ENCODE assay signal across 16 mouse cellular contexts in genomic region chr2:77174313-77174712, GRCm38 (mm10). TPM values are rescaled to one million over a fixed set of nuclear protein-coding genes. Genes with fewer than 3 reads are reported as not detected.
DNase-seq lines count a peak whose midpoint lies in the region; ATAC-seq and TF ChIP-seq lines count a peak whose summit lies in the region.
"Had no signal": no experiment of that assay in that cellular context is flagged by ENCODE, and none has a peak within 500 bp of the region (broad histone marks: within the 10 kb centered on the region; RNA-seq: fewer than 3 reads in every experiment).

No protein-coding gene starts in this region.

- peaks cover 13% of the 10 kb centered on the region for H3K4me1 ChIP-seq in hindbrain, postnatal 0 days (ENCODE audit: insufficient read depth, low read length)
- H3K4me1 ChIP-seq in hindbrain, embryonic 10.5 days (replicated peaks), result peaks cover 39% of the 10 kb centered on the region
- peaks cover 61% of the 10 kb centered on the region for H3K4me1 ChIP-seq in heart, embryonic 15.5 days (replicated peaks)
- peaks cover 16% of the 10 kb centered on the region for H3K4me1 ChIP-seq in lung, postnatal 0 days (ENCODE audit: insufficient read depth, low read depth, low read length)

- no peaks in the 10 kb centered on the region for H3K27me3 ChIP-seq in hindbrain, postnatal 0 days (ENCODE audit: insufficient read depth, low read length)
- H3K27me3 ChIP-seq in hindbrain, embryonic 10.5 days (ENCODE audit: insufficient read depth, poor library complexity, severe bottlenecking), result no peaks in the 10 kb centered on the region
- H3K27me3 ChIP-seq in heart, embryonic 15.5 days, result no peaks in the 10 kb centered on the region
- no peaks in the 10 kb centered on the region for H3K27me3 ChIP-seq in lung, postnatal 0 days (replicated peaks; ENCODE audit: insufficient read depth, low read length)
- H3K27me3 ChIP-seq: hindbrain, embryonic 12.5 days; limb, embryonic 15.5 days; Patski had no signal

- no peaks in the 10 kb centered on the region for H3K36me3 ChIP-seq in hindbrain, postnatal 0 days (ENCODE audit: insufficient read depth, low read length)
- H3K36me3 ChIP-seq in hindbrain, embryonic 10.5 days, result no peaks in the 10 kb centered on the region
- H3K36me3 ChIP-seq in heart, embryonic 15.5 days, result no peaks in the 10 kb centered on the region
- no peaks in the 10 kb centered on the region for H3K36me3 ChIP-seq in lung, postnatal 0 days (ENCODE audit: insufficient read depth, low read length)
- H3K36me3 ChIP-seq: embryonic facial prominence, embryonic 13.5 days; hindbrain, embryonic 12.5 days; limb, embryonic 15.5 days had no signal

- H3K4me3 ChIP-seq in hindbrain, postnatal 0 days (ENCODE audit: low read length), result no peak overlapping the region
- no peak overlapping the region for H3K4me3 ChIP-seq in hindbrain, embryonic 10.5 days
- no peak overlapping the region for H3K4me3 ChIP-seq in heart, embryonic 15.5 days
- no peak overlapping the region for H3K4me3 ChIP-seq in lung, postnatal 0 days (ENCODE audit: low read depth, low read length)
- H3K4me3 ChIP-seq: embryonic facial prominence, embryonic 13.5 days; hindbrain, embryonic 12.5 days; limb, embryonic 15.5 days had no signal

- H3K27ac ChIP-seq in hindbrain, postnatal 0 days, result no peak overlapping the region
- no peak overlapping the region for H3K27ac ChIP-seq in hindbrain, embryonic 10.5 days
- H3K27ac ChIP-seq in heart, embryonic 15.5 days, result peak overlapping the region; percentile 95
- no peak overlapping the region for H3K27ac ChIP-seq in lung, postnatal 0 days (ENCODE audit: low read length)
- H3K27ac ChIP-seq: embryonic facial prominence, embryonic 13.5 days; hindbrain, embryonic 12.5 days; limb, embryonic 15.5 days had no signal

- H3K9ac ChIP-seq in hindbrain, postnatal 0 days (replicated peaks; ENCODE audit: low read length), result no peak overlapping the region
- H3K9ac ChIP-seq in heart, embryonic 15.5 days, result no peak overlapping the region
- H3K9ac ChIP-seq in lung, postnatal 0 days (replicated peaks; ENCODE audit: low read depth), result no peak overlapping the region
- H3K9ac ChIP-seq: embryonic facial prominence, embryonic 13.5 days; forebrain, postnatal 0 days; hindbrain, embryonic 12.5 days; limb, embryonic 15.5 days had no signal

- no peak for TF ChIP-seq EP300 in lung, postnatal 0 days (IDR thresholded peaks at IDR 0.05)

- DNase-seq in hindbrain, postnatal 0 days (ENCODE audit: low spot score), result peak; percentile 48
- no peak for DNase-seq in hindbrain, embryonic 10.5 days (ENCODE audit: low spot score)
- DNase-seq in brain, adult 2 months (ENCODE audit: low read depth, low spot score), result peak; percentile 20
- DNase-seq in lung, postnatal 0 days (ENCODE audit: low spot score), result peak; percentile 61
- no peak for DNase-seq in right cerebral cortex, postnatal 25 days
- no peak for DNase-seq in right cerebral cortex, adult 18-20 months
- no peak for DNase-seq in right cerebral cortex, adult 2 months (ENCODE audit: low spot score in 2 of 2)
- DNase-seq: adrenal gland, postnatal 14 days; cerebellum, adult 9-10 months; forebrain, postnatal 0 days; thymus, adult 2 months had no signal

- H3K4me2 ChIP-seq in hindbrain, postnatal 0 days (ENCODE audit: low read depth, low read length), result no peak overlapping the region
- H3K4me2 ChIP-seq in heart, embryonic 15.5 days, result no peak overlapping the region
- H3K4me2 ChIP-seq in lung, postnatal 0 days (replicated peaks; ENCODE audit: low read depth, low read length), result no peak overlapping the region
- H3K4me2 ChIP-seq: embryonic facial prominence, embryonic 13.5 days; hindbrain, embryonic 12.5 days; limb, embryonic 15.5 days had no signal

- no peaks in the 10 kb centered on the region for H3K9me3 ChIP-seq in hindbrain, postnatal 0 days (ENCODE audit: low read length)
- H3K9me3 ChIP-seq in hindbrain, embryonic 10.5 days, result no peaks in the 10 kb centered on the region
- no peaks in the 10 kb centered on the region for H3K9me3 ChIP-seq in heart, embryonic 15.5 days (replicated peaks)
- no peaks in the 10 kb centered on the region for H3K9me3 ChIP-seq in lung, postnatal 0 days (ENCODE audit: low read length)
- H3K9me3 ChIP-seq: embryonic facial prominence, embryonic 13.5 days; hindbrain, embryonic 12.5 days; limb, embryonic 15.5 days had no signal

- ATAC-seq in hindbrain, postnatal 0 days, result no peak
- no peak for ATAC-seq in heart, embryonic 15.5 days (replicated peaks; ENCODE audit: insufficient number of reproducible peaks, insufficient read depth, low FRiP score, low read depth)
- no peak for ATAC-seq in lung, postnatal 0 days
- ATAC-seq: forebrain, postnatal 0 days; Patski had no signal

- WGBS in hindbrain, postnatal 0 days, result 37% methylated on average over 2 of the region's 2 CpGs
- WGBS in hindbrain, embryonic 10.5 days, result 67% methylated on average over 2 of the region's 2 CpGs
- 50% methylated on average over 2 of the region's 2 CpGs for WGBS in heart, embryonic 15.5 days
- 48% methylated on average over 2 of the region's 2 CpGs for WGBS in lung, postnatal 0 days

- TF ChIP-seq CTCF in hindbrain, postnatal 0 days (IDR thresholded peaks at IDR 0.05; ENCODE audit: low read depth), result no peak
- TF ChIP-seq CTCF in lung, postnatal 0 days (IDR thresholded peaks at IDR 0.05), result no peak

RNA-seq across cellular contexts. Expression of gene Ccdc141, which starts 3.9 kb away (rescaled TPM):
- total RNA-seq in hindbrain, postnatal 0 days (2014; rRNA removed), result 11.7 and 20.0 TPM in 2 replicates
- 10.1 and 13.6 TPM in 2 replicates for polyA plus RNA-seq in hindbrain, postnatal 0 days (2015; fragmentation: Nextera tagmentation; extraction: Ambion mirVana)
- polyA plus RNA-seq in hindbrain, embryonic 10.5 days (2016; fragmentation: Nextera tagmentation; extraction: Ambion mirVana), result 2.8 and 3.4 TPM in 2 replicates
- polyA plus RNA-seq in heart, embryonic 15.5 days (2015; fragmentation: Nextera tagmentation; extraction: Ambion mirVana), result 140 and 175 TPM in 2 replicates
- polyA plus RNA-seq in lung, postnatal 0 days (2015; fragmentation: Nextera tagmentation; extraction: Ambion mirVana), result 31.9 and 37.0 TPM in 2 replicates

Comparison
In these comparisons a context has a peak if more than half of its experiments do, and no peak if none do; other contexts are left out.
1. DNase-seq: peak in hindbrain, postnatal 0 days (single experiment), brain, adult 2 months (single experiment) and lung, postnatal 0 days (single experiment); none in hindbrain, embryonic 10.5 days (single experiment), right cerebral cortex, postnatal 25 days (single experiment), right cerebral cortex, adult 18-20 months (single experiment) and right cerebral cortex, adult 2 months (0 of 2).